Mouse (Mus musculus): Measurements from ENCODE around the gene Flt3l. TPM values are rescaled to one million over a fixed set of nuclear protein-coding genes. Genes with fewer than 3 reads are reported as not detected.
"Not testable (repeated sequence)": the region's sequence is repeated elsewhere in the genome, so short reads cannot be mapped to it uniquely, and the experiment has no call there.

Flt3l gene
- total RNA-seq, 2 experiments from 2014 or later, result 2.4 to 5.1 TPM

DNA sequence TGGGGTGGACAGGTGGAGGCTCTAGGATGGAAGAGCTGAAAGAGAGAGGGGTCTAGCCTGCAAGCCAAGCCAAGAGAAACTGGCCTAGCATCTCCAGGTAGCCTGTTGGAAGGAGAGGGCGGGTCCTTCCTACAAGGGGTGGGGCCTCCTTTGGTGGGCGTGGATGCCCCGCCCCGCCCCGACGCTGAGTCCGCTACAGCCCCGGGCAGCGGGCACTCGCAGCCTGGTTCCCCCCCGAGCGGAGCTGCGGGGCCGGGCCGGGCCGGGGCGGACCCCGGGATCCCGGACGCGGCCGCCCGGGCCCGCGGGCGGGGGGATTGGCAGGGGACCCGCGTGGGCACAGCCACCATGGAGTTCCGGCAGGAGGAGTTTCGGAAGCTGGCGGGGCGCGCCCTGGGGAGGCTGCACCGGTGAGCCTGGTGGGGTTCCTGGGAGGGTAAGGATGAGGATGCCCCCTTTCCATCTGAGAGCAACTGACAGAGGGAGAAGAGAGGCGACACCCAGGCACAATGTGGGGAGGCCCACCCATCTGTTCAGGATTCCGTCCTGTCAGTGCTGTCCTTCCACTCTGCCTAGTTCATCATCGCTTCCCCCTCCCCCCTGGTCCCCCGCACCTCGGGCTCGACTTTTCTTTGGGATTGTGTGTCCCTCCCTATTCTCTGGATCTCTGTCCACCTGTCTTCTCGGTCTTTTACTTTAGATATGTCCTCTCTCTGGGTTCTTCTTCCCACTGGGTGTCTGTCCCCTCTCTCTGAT is 27.7 kb upstream of the Flt3l start, which contains the start of gene Slc17a7:
Gene Slc17a7, plus strand, starts transcription at position 215 of the 756 bp plus-strand sequence.
- no peak for DNase-seq (ENCODE audit: low spot score in 2 of 2)

DNA sequence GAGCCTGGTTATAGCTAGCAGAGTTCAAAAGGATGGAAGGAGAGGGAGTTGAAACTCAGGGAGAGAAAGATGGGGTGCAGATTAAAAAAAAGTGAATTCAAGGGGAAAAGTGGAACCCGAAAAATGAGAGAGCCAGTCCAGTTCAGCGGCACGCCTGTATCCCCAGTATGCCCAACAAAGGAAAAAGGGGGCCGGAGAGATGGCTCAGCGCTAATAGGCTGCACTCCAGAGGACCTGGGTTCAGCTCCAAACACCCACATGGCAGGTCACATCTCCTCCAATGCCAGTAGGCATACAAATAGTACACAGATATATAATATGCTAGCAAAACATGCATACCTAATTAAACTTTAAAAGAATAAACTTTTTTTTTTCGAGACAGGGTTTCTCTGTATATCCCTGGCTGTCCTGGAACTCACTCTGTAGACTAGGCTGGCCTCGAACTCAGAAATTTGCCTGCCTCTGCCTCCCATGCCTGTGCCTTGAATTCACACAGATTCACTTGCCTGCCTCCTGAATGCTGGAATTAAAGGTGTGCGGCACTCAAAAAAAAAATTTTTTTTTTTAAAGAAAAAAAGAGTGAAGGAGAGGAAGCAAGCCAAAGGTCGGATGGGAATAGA is 26.9 kb upstream of the Flt3l start:
- DNase-seq (ENCODE audit: low spot score in 2 of 2), result no peak

DNA sequence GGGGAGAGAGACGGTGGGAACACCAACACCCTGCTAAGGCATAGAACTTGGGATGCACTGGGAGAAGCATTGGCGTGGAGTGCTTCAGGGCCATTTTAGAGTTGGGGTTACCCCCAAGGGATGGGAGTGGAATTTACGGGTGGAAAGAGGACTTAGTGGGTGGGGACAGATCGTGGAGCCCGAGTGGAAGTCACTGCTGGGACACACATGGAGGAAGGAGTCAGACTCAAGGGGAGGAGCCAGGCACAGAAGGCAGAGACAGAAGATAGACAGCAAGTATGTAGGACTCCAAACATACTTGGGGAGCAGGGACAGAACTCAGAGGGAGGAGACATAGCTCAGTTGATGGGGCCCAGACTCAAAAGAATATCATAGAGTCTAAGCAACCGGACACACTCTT is 26.3 kb upstream of the Flt3l start:
- no peak for DNase-seq (ENCODE audit: low spot score in 2 of 2)

DNA sequence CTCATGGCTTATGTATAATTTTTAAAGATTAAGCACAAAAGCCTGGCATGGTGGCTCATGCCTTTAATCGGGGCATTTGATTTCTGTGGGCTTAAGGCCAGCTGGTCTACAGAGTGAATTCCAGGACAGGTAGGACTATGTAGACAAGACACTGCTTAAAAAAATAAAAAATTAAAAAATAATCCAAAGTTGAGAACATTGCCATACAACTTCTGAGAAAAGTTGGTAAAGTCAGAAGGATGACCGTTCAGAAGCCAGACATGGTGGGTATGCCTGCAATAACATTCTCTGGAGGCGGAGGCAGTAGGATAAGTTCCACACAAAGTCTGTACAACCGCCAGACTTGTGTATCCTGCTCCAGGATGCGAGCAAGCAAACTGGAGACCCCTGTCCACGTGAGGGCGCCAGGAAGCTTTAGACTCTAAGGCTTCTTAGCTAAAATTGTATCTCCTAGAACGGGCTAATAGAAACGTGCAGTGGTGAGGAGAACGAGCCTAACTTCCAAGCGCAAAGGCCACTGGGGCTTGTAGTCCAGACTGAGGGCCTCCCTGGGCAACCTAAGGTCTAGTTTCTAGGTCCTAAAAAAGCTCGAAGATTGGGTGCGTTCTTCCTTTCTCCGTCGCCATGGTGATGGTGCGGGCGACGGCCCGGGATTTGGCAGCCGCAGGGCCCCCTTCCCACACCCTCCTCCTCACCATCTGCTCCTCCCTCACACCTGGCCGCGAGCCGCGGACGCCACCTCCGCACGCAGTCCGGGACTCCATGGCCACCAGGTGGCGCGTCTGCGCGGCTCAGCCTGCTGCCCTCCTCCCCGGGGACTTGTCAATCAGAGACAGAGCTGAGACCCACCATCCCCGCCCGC is 25.6 kb upstream of the Flt3l start:
- peak; percentile 75 to 85 for DNase-seq (ENCODE audit: low spot score in 2 of 2)

DNA sequence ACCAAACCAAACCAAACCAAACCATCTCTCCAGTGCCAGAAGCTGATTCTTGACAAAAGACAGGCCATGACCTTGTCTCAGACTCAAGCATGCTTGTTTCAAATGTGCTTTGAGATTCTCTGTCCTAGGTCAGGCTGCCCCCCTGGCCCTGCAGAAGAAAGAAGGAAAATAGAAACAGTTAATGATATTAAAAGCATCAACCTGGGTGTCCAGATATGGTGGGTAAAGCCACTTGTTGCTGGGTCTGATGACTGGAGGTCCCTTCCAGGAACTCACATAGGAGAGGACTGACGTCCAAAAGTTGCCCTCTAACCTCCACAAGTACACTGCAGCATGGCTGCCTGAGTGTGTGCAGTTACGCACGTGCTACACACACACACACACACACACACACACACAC is 24.6 kb upstream of the Flt3l start:
- DNase-seq (ENCODE audit: low spot score in 2 of 2), result no peak

DNA sequence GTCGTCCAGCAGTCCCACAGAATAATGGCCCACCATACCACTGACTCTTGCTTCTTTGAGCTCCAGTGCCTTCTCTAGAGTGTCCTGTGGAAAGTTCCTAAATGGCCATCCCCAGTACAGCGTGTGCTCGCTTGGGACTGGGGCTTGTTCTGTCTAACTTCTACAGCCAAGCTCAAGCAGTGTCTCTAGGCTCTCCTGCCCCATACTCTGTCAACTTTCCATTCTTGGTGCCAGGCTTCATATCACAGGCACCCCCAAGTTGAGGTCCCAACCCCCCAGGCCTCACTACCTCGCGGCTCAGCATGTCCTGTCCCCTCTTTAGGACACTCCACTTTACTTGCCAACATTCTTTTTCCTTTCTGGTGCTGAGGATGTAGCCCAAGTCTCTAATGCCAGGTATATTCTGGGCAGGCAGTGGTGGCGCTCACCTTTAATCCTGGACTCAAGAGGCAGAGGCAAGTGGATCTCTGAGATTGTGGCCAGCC is 24.1 kb upstream of the Flt3l start:
- no peak for DNase-seq (ENCODE audit: low spot score in 2 of 2)

DNA sequence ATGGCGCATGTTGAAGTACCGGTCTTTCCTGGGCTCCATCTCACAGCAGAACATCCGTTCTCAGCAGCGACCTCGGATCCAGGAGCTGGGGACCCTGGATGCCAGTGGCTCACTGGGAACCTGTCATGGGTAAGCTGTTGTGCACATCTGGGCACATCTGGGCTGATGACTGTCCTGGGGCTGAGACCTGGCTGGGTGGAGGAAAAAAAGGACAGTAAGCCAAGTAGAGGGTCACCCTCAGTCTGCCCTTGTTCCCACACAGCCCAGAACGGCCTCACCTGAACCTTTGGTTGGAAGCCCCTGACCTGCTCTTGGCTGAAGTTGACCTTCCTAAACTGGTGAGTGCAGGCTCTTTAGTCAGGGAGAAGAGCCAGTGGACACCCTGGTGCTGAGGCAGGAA is 22.8 kb upstream of the Flt3l start:
- DNase-seq (ENCODE audit: low spot score in 2 of 2), result no peak

DNA sequence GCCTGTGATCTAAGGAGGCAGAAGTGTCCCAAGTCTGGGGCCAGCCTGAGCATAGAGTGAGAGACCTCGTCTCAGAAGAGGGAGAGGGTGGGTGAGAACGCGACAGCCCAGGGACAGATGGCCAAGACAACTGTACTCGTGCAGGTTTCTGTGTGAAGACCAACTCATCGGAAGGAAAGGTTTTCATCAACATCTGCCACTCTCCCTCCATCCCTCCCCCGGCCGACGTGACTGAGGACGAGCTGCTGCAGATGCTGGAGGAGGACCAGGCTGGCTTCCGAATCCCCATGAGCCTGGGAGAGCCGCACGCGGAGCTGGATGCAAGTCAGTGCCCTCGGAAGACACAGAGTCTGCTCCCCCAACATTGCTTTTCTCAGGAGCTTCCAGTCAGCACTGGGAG is 21.2 kb upstream of the Flt3l start:
- DNase-seq (ENCODE audit: low spot score in 2 of 2), result no peak

DNA sequence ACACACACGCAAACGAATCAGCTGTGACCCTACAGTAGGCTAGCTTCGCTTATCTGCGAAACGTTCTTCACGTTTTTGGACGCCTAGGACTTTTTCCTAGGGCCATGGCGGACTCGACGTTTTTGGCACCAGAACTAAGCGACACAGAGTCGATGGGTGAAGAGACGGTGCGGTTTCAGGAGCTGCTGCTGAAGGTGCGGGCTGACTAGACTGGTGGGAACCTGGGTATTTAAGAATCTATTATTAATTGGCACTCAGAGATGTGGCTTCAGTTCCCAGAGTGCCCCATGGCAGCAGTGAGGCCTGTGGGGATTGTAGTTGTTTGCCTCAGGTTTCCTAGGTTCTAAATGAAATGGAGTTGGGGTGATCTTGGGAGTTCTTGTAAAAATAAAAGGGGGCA is 20.0 kb upstream of the Flt3l start:
- no peak for DNase-seq (ENCODE audit: low spot score in 2 of 2)

GRCm38 (mm10) chr7:45155590-45155989 is 19.4 kb upstream of the Flt3l start:
- no peak for DNase-seq (ENCODE audit: low spot score in 2 of 2)

- peak in 1 of 2 experiments; percentile 74 for DNase-seq (ENCODE audit: low spot score in 2 of 2)
These were observed 18.8 kb upstream of the Flt3l start for GRCm38 (mm10) chr7:45154993-45155514.

- DNase-seq (ENCODE audit: low spot score in 2 of 2), result peak; percentile 94 to 98
These were observed 18.1 kb upstream of the Flt3l start, which contains the start of the genes Pih1d1 and Aldh16a1 for GRCm38 (mm10) chr7:45154096-45154992. Gene Pih1d1, plus strand, starts transcription at chr7:45154303. Gene Aldh16a1, minus strand, starts transcription at chr7:45154584.

GRCm38 (mm10) chr7:45153586-45153985 is 17.4 kb upstream of the Flt3l start:
- DNase-seq (ENCODE audit: low spot score in 2 of 2), result no peak

- not testable (repeated sequence) for DNase-seq (ENCODE audit: low spot score in 2 of 2)
These were observed 16.8 kb upstream of the Flt3l start for GRCm38 (mm10) chr7:45153052-45153451.

DNA sequence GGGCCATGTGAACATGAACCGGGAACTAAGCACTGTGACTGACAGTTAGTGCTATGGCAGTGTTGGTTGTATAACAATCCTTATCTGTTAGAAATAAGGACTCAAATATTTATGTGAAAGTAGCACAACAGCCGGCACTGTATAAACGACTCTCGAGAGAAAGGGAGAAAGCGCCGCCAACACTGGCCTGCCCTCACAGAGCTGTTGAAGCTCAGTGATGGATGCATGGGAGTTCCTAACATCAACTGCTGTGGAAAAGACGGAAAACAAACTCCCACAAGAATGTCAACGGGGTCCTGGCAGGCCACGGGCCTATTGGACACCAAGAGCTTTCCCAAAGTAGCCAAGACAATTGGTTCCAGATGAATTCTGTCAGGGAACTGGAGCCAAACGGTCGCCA is 15.1 kb upstream of the Flt3l start:
- DNase-seq (ENCODE audit: low spot score in 2 of 2), result peak in 1 of 2 experiments; percentile 49

GRCm38 (mm10) chr7:45150321-45150720 is 14.1 kb upstream of the Flt3l start:
- DNase-seq (ENCODE audit: low spot score in 2 of 2), result no peak

DNA sequence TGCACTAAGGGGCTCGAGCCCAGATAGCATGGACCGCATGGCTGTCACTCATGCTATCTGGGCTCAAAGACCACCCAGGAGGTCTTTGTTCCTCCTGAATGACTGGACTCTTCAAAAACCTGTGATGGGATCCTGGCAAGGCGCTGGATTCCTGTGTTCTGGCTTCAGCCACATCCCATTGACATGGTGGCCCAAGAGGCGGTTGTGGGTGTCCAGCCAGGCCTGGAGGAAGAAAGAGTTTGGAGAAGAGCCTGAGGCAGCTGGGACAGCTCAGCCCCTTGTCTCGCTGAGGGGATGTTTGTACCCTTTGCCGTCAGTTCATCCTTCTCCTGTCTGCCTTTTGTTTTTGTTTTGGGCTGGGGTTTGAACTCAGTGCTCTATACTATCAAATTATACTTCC is 13.3 kb upstream of the Flt3l start:
- no peak for DNase-seq (ENCODE audit: low spot score in 2 of 2)

GRCm38 (mm10) chr7:45148534-45149098 is 12.4 kb upstream of the Flt3l start:
- DNase-seq (ENCODE audit: low spot score in 2 of 2), result no peak

GRCm38 (mm10) chr7:45147899-45148298 is 11.7 kb upstream of the Flt3l start:
- no peak for DNase-seq (ENCODE audit: low spot score in 2 of 2)

GRCm38 (mm10) chr7:45147267-45147666 is 11.0 kb upstream of the Flt3l start:
- no peak for DNase-seq (ENCODE audit: low spot score in 2 of 2)

Measured in gastrocnemius, postnatal 4 days (tissue).